Mouse (Mus musculus) forebrain, embryonic 11.5 days (tissue): ENCODE results near the gene Ppard. TPM values are rescaled to one million over a fixed set of nuclear protein-coding genes. Genes with fewer than 3 reads are reported as not detected.

Experiments used
- ATAC-seq: fragments of 200-750 bp; cut with Nextera tagmentation; replicated peaks from 2 replicates; pipeline ENCODE4 v1.8.0; 2017; ENCODE audit warnings: moderate TSS enrichment; ENCODE audit not compliant: low FRiP score
- DNase-seq: peaks from one replicate; pipeline ENCODE4 v3.0.0-alpha.2; 2017; ENCODE audit warnings: low spot score
- H3K27ac ChIP-seq: fragments of 300-500 bp; sonication (generic); 2 replicates; pipeline ENCODE4 v1.5.1; 2014; ENCODE audit warnings: low read depth, low read length
- H3K27me3 ChIP-seq: fragments of 300-500 bp; sonication (generic); 2 replicates; pipeline ENCODE4 v1.6.1; 2014; ENCODE audit warnings: mild to moderate bottlenecking, low read length, mixed read lengths; ENCODE audit not compliant: control insufficient read depth, insufficient read depth
- H3K36me3 ChIP-seq: fragments of 300-500 bp; sonication (generic); 2 replicates; pipeline ENCODE4 v1.6.1; 2014; ENCODE audit warnings: mild to moderate bottlenecking, low read length, moderate library complexity, mixed read lengths; ENCODE audit not compliant: control insufficient read depth, insufficient read depth
- H3K4me1 ChIP-seq: fragments of 300-500 bp; sonication (generic); replicated peaks from 2 replicates; pipeline ENCODE4 v1.6.1; 2014; ENCODE audit warnings: low read length, mixed read lengths; ENCODE audit not compliant: control insufficient read depth, insufficient read depth
- H3K4me2 ChIP-seq: fragments of 300-500 bp; sonication (generic); 2 replicates; pipeline ENCODE4 v1.6.1; 2014; ENCODE audit warnings: low read depth, mild to moderate bottlenecking, low read length, moderate library complexity, mixed read lengths; ENCODE audit not compliant: severe bottlenecking
- H3K4me3 ChIP-seq: fragments of 300-500 bp; sonication (generic); 2 replicates; pipeline ENCODE4 v1.5.1; 2014; ENCODE audit warnings: low read depth, low read length
- H3K9ac ChIP-seq: fragments of 300-500 bp; sonication (generic); 2 replicates; pipeline ENCODE4 v1.6.1; 2014; ENCODE audit warnings: low read length
- H3K9me3 ChIP-seq: fragments of 300-500 bp; sonication (generic); 2 replicates; pipeline ENCODE4 v1.6.1; 2016; ENCODE audit warnings: low read length, mixed read lengths; ENCODE audit not compliant: control insufficient read depth
- WGBS: fragments of 180-500 bp; shearing (Covaris S2); extraction: QIAGEN DNeasy Blood & Tissue Kit; methylation state at CpG from one replicate; pipeline ENCODE4 v1.1.7; 2014; 5-methylcytosine and 5-hydroxymethylcytosine counted together
- polyA plus RNA-seq: library from polyadenylated mRNA; unstranded; fragments of >200 nt; fragmentation: Nextera tagmentation; extraction: Ambion mirVana; gene quantifications from 2 replicates; pipeline ENCODE4 v1.2.1, GENCODE M21; 2014

The Ppard gene
- polyA plus RNA-seq, 1 experiment from 2014 or later: 1.4 TPM

- Histone ChIP-seq H3K9me3 (no peaks in the 10 kb centered on the region), H3K9ac (peak within 1 kb of the TSS; percentile 84), H3K4me2 (peak within 1 kb of the TSS; percentile 84), H3K4me3 (peak within 1 kb of the TSS; percentile 58), H3K27ac (peak within 1 kb of the TSS; percentile 55), H3K4me1 (peaks cover 9% of the 10 kb centered on the region), H3K27me3 (no peaks in the 10 kb centered on the region), H3K36me3 (peaks cover 3% of the 10 kb centered on the region; the same call in 1 of the 2 replicates)
- ATAC-seq (peak; percentile 98), DNase-seq (peak; percentile 100)
- WGBS: under 1% methylated on average over 67 of the region's 69 CpGs
These were observed 80.8 kb downstream of the Ppard start, which contains the start of gene Fance for GRCm38 (mm10) chr17:28313212-28313879. Gene Fance (plus strand): TSS chr17:28313519.

- Histone ChIP-seq H3K4me2 (peak overlapping the region; percentile 84), H3K36me3 (peaks cover 3% of the 10 kb centered on the region; the same call in 1 of the 2 replicates), H3K27ac (peak overlapping the region; percentile 55), H3K4me1 (peaks cover 7% of the 10 kb centered on the region), H3K9ac (peak overlapping the region; percentile 84), H3K4me3 (peak overlapping the region; percentile 58), H3K27me3 (no peaks in the 10 kb centered on the region), H3K9me3 (no peaks in the 10 kb centered on the region)
- 2% methylated on average over 11 of the region's 11 CpGs for WGBS
- DNase-seq (no peak), ATAC-seq (peak; percentile 6; the same call in 1 of the 2 replicates)
These were observed 81.4 kb downstream of the Ppard start for GRCm38 (mm10) chr17:28313880-28314225.

- H3K9me3 ChIP-seq: no peaks in the 10 kb centered on the region
- 86% methylated on average over 20 of the region's 20 CpGs for WGBS
- no peak overlapping the region; the same call in 1 of the 2 replicates for H3K9ac ChIP-seq
- peaks cover 3% of the 10 kb centered on the region; the same call in 1 of the 2 replicates for H3K36me3 ChIP-seq
- no peak overlapping the region for H3K4me3 ChIP-seq
- H3K4me2 ChIP-seq: no peak overlapping the region
- H3K4me1 ChIP-seq: peaks cover 7% of the 10 kb centered on the region
- no peak for DNase-seq
- H3K27ac ChIP-seq: no peak overlapping the region
- no peaks in the 10 kb centered on the region for H3K27me3 ChIP-seq
- ATAC-seq: no peak
These were observed 83.2 kb downstream of the Ppard start for GRCm38 (mm10) chr17:28315611-28316160.

GRCm38 (mm10) chr17:28316476-28316875 is 84.0 kb downstream of the Ppard start:
- Histone ChIP-seq H3K4me3 (no peak overlapping the region), H3K36me3 (peaks cover 3% of the 10 kb centered on the region; the same call in 1 of the 2 replicates), H3K4me1 (peaks cover 7% of the 10 kb centered on the region), H3K9ac (no peak overlapping the region), H3K9me3 (no peaks in the 10 kb centered on the region), H3K27ac (no peak overlapping the region), H3K4me2 (no peak overlapping the region), H3K27me3 (no peaks in the 10 kb centered on the region)
- WGBS: 93% methylated on average over 9 of the region's 9 CpGs
- no peak for ATAC-seq
- no peak for DNase-seq

GRCm38 (mm10) chr17:28317091-28317490 is 84.6 kb downstream of the Ppard start:
- Histone ChIP-seq H3K27ac (no peak overlapping the region), H3K9me3 (no peaks in the 10 kb centered on the region), H3K4me1 (peaks cover 7% of the 10 kb centered on the region), H3K9ac (no peak overlapping the region), H3K36me3 (peaks cover 3% of the 10 kb centered on the region; the same call in 1 of the 2 replicates), H3K4me2 (no peak overlapping the region), H3K4me3 (no peak overlapping the region), H3K27me3 (no peaks in the 10 kb centered on the region)
- ATAC-seq (no peak), DNase-seq (no peak)
- WGBS: 58% methylated on average over 8 of the region's 8 CpGs

- peaks cover 3% of the 10 kb centered on the region; the same call in 1 of the 2 replicates for H3K36me3 ChIP-seq
- no peak overlapping the region for H3K9ac ChIP-seq
- no peaks in the 10 kb centered on the region for H3K27me3 ChIP-seq
- H3K9me3 ChIP-seq: no peaks in the 10 kb centered on the region
- H3K27ac ChIP-seq: no peak overlapping the region
- peaks cover 7% of the 10 kb centered on the region for H3K4me1 ChIP-seq
- no peak overlapping the region for H3K4me2 ChIP-seq
- 82% methylated on average over 9 of the region's 9 CpGs for WGBS
- H3K4me3 ChIP-seq: no peak overlapping the region
- ATAC-seq (no peak), DNase-seq (no peak)
These were observed 85.2 kb downstream of the Ppard start for GRCm38 (mm10) chr17:28317725-28318124.

- Histone ChIP-seq H3K9me3 (no peaks in the 10 kb centered on the region; the same call in 1 of the 2 replicates), H3K4me1 (no peaks in the 10 kb centered on the region), H3K4me3 (no peak overlapping the region), H3K27me3 (no peaks in the 10 kb centered on the region), H3K36me3 (no peaks in the 10 kb centered on the region; the same call in 1 of the 2 replicates), H3K27ac (no peak overlapping the region), H3K4me2 (no peak overlapping the region), H3K9ac (no peak overlapping the region)
- DNase-seq: no peak
- ATAC-seq: no peak
- WGBS: 95% methylated on average over 4 of the region's 4 CpGs
These were observed 89.2 kb downstream of the Ppard start for GRCm38 (mm10) chr17:28321700-28322099.

GRCm38 (mm10) chr17:28323786-28324185 is 91.3 kb downstream of the Ppard start:
- 0 out of 2 replicates have a peak, but pooled peaks cover 5% of the 10 kb centered on the region for H3K4me1 ChIP-seq
- H3K4me2 ChIP-seq: no peak overlapping the region
- no peaks in the 10 kb centered on the region; the same call in 1 of the 2 replicates for H3K9me3 ChIP-seq
- H3K36me3 ChIP-seq: no peaks in the 10 kb centered on the region; the same call in 1 of the 2 replicates
- WGBS: 84% methylated on average over 8 of the region's 8 CpGs
- DNase-seq: no peak
- ATAC-seq: no peak
- H3K27ac ChIP-seq: no peak overlapping the region
- no peak overlapping the region for H3K4me3 ChIP-seq
- H3K27me3 ChIP-seq: no peaks in the 10 kb centered on the region
- no peak overlapping the region for H3K9ac ChIP-seq
